Mouse (Mus musculus): ENCODE measurements around the gene Tspyl4.

Tspyl4 gene

DNA sequence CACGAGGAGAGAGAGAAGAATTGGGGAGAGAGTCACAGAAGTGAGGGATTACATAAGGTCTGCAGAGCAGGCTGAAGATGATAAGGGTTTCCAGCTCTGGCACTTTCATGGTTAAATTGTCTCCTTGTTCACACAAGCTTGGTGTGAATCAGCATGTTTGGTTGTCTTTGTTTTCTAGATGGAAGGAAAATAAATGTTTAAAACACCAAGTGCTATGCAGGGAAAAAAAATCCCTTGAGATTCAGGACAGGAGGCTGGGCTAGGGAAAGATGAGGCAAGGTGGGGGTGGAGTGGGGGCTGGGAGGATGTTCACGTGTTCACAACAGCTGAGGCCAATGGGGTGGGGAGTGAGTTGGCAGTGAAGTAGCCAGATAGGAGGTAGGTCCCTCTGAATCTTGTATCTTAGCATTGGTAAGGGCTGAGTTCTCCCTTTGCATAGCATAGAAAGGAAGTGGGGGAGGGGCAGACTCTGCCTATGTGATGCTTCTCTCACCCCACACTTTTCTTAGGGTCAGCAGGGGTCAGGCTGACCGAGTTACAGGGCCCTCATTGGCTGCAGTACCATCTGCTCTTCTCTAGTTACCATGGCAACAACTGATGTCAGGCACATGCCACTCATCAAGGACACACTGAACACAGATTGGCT lies 19.5 kb downstream of the Tspyl4 start:
- in situ Hi-C loops (cut with MboI; ENCODE audit: low pct_unique_long_range_greater_than_20kb in 1 of 2, low sequenced_read_pairs in 2 of 2, unreplicated experiment in 1 of 2): loop anchor here in 1 of 2 experiments (10.0 kb wide), 1 partner anchor 302 kb away; the partner anchor contains the start of gene Rwdd1

DNA sequence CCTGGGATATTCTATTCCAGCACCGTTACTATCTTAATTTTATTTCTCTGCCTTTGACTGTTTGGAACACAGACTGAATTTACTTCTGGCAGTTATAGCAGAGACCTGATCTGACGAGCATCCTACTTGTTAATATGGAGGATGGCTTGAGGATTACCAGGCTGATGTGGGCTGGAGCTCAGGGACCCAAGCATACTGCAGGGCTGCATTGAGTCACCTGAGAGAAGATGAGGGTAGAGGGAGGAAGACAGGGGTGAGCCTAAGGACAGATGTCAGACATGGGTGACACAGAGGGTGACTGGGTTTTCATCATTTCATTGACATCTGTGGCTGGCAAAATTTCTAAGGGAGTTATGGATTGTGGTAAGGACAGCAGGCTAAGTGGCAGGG lies 20.0 kb downstream of the Tspyl4 start:
- in situ Hi-C loops (cut with MboI; ENCODE audit: low pct_unique_long_range_greater_than_20kb in 1 of 2, low sequenced_read_pairs in 2 of 2, unreplicated experiment in 1 of 2): loop anchor here in 1 of 2 experiments (10.0 kb wide), 1 partner anchor 302 kb away; the partner anchor contains the start of gene Rwdd1

DNA sequence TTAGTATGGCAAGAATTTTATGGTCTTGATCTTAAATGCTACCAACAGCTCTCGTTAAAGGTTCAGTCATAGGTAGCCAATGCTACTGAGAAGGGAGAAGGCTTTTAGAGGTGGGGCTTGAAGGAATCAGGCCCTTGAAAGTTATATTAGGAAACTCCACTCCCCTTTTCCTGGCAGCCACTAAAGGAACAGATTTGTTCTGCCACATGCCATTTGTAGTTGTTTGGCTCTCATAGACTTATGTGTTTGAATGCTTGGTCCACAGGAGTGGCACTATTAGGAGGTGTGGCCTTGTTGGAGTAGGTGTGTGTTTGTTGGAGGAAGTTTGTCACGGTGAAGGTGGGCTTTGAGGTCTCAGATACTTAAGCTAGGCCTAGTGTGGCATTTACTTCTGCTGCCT lies 23.6 kb downstream of the Tspyl4 start:
- in situ Hi-C loops (cut with MboI; ENCODE audit: low pct_unique_long_range_greater_than_20kb in 1 of 2, low sequenced_read_pairs in 2 of 2, unreplicated experiment in 1 of 2): loop anchor here in 1 of 2 experiments (10.0 kb wide), 1 partner anchor 286 kb away; the partner anchor contains the start of gene Trappc3l

DNA sequence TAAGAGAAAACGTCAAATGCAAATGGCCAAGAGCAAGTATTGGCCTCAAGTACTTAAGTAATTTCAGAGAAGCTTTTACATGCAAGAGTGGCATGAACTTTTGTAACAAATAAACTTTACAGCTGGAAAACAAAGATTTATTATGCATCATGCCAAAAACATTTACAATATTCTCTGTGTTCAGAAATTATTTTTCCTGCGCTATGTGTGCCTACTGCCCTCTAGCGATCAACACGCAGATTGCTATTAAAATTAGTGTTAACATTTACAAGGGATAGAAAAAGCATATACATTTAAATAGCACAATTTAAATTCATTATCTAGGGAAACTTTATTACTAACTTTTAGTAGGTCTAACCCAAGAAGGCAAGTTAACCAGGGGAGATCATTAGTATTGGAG lies 29.5 kb downstream of the Tspyl4 start:
- in situ Hi-C loops (cut with MboI; ENCODE audit: low pct_unique_long_range_greater_than_20kb in 1 of 2, low sequenced_read_pairs in 2 of 2, unreplicated experiment in 1 of 2): loop anchor here in 1 of 2 experiments (10.0 kb wide), 1 partner anchor 292 kb away; the partner anchor contains the start of gene Trappc3l

DNA sequence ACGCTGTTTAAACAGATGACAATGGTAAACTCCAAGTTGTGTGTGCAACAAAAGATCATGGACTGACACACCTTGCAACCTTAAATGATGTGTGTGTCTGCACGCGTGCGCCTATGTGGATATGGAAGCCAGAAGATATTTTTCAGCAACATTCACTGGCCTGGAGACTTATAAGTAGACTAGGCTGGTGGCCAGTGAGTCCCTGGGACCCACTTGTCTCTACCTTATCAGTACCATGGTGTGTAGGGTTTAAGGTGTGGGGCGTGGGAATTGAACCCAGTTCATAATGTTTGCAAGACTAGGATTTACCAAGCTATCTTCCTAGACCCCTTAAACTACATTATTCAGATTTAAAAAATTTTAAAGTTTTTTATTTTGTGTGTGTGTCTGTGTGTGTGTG lies 29.9 kb downstream of the Tspyl4 start:
- in situ Hi-C loops (cut with MboI; ENCODE audit: low pct_unique_long_range_greater_than_20kb in 1 of 2, low sequenced_read_pairs in 2 of 2, unreplicated experiment in 1 of 2): loop anchor here in 1 of 2 experiments (10.0 kb wide), 1 partner anchor 292 kb away; the partner anchor contains the start of gene Trappc3l

DNA sequence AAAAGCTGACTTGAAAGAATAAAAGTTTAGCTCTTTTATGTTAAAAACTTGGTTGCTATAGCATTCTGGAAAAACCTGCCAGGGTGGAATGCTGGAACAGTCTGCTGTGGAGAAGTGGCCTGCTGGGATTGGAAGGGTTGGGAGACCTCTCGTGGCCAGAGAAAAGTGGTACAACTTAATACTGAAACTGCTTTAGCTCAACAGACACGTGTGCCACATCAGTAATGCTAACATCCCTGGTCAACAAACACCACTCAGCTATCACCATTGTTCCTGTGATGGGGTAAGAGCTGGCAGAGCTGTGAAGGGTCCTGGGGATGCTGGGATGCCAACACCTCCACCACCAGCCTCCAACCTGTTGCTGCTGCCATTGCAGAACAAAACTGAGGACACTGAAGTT lies 31.1 kb downstream of the Tspyl4 start:
- in situ Hi-C loops (cut with MboI; ENCODE audit: low pct_unique_long_range_greater_than_20kb in 1 of 2, low sequenced_read_pairs in 2 of 2, unreplicated experiment in 1 of 2): loop anchor here in 1 of 2 experiments (10.0 kb wide), 1 partner anchor 294 kb away; the partner anchor contains the start of gene Trappc3l

DNA sequence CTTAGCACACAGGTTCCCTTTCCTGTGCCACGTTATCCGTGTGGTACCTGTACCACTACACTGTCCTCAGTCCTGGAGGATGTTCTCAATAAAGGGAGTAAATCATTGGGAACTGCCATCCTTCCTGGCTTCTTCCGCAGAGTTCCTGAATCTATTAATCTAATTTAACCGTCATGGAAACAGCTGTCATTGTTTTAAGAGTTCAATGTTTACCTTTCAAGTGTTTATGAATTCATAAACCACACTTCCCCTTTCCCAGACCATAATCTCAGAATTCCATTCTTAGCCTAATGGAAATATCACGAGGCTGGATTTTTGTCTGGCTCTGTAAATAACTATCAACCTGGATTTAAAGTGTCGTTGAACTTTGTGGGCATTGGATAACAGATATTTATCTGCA lies 43.8 kb downstream of the Tspyl4 start:
- in situ Hi-C loops (cut with MboI; ENCODE audit: low pct_unique_long_range_greater_than_20kb in 1 of 2, low sequenced_read_pairs in 2 of 2, unreplicated experiment in 1 of 2): no loop called here

DNA sequence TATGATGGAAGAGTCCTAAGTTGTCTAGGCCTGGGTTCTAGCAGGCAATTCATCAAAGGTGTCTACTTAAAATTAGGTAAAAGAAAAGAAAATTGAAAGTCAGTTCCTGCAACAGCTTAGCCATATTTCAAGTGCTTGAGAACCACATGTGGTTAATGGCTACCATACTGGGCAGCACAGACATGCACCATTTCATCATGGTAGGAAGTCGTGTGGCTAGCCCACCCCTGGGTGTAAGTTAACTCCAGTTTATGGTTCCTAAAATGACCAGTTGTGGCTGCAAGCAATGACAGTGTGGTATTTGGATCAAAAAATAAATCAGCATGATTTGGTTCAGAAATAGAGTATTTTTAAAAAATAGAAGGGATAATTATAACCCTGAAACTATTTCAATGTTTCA lies 44.6 kb downstream of the Tspyl4 start:
- in situ Hi-C loops (cut with MboI; ENCODE audit: low pct_unique_long_range_greater_than_20kb in 1 of 2, low sequenced_read_pairs in 2 of 2, unreplicated experiment in 1 of 2): no loop called here
